Comparison of ENCODE assay signal across 20 mouse cellular contexts in the genomic region with DNA sequence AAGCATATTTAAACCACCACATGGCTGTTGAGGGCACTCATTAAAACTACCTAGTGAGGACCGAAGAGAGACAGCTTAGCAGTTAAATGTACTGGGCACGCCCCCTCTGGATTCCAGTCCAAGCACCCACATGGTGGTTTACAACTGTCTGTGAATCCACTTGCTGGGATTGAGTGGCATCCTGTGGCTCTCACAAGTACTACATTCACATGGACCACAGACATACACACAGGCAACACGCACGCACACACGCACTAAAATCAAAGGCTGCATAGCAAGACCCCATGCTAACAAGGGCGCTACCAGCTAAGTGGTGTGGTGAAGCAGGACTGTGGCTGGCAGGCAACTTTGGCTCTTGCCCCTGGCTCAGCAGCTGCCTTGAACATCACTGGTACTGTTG.
"Had no signal": no experiment of that assay in that cellular context is flagged by ENCODE, and none has a peak within 500 bp of the region (broad histone marks: within the 10 kb centered on the region; RNA-seq: fewer than 3 reads in every experiment).

No protein-coding gene starts in this region.

- H3K9me3 ChIP-seq: liver, embryonic 13.5 days; liver, embryonic 15.5 days; midbrain, embryonic 10.5 days; midbrain, embryonic 13.5 days; neural tube, embryonic 13.5 days; neural tube, embryonic 15.5 days had no signal

- DNase-seq: liver, embryonic 13.5 days; lung, adult 18-20 months; lung, embryonic 14.5 days; lung, postnatal 10 days; lung, postnatal 4 days; retina, postnatal 1 day; right cerebral cortex, adult 18-20 months; right cerebral cortex, postnatal 25 days; right cerebral cortex, postnatal 4 days; spleen, adult 18-20 months; thymus, adult 18-20 months; thymus, postnatal 14 days; thymus, postnatal 36 days had no signal

- H3K4me3 ChIP-seq: liver, embryonic 13.5 days; liver, embryonic 15.5 days; midbrain, embryonic 10.5 days; midbrain, embryonic 13.5 days; myocyte; neural tube, embryonic 13.5 days; neural tube, embryonic 15.5 days had no signal

- H3K27me3 ChIP-seq: liver, embryonic 13.5 days; liver, embryonic 15.5 days; midbrain, embryonic 13.5 days; neural tube, embryonic 13.5 days; neural tube, embryonic 15.5 days had no signal

- H3K27ac ChIP-seq: liver, embryonic 13.5 days; liver, embryonic 15.5 days; midbrain, embryonic 10.5 days; midbrain, embryonic 13.5 days; neural tube, embryonic 13.5 days; neural tube, embryonic 15.5 days had no signal

- ATAC-seq: midbrain, embryonic 13.5 days; midbrain, embryonic 16.5 days had no signal

- H3K9ac ChIP-seq: liver, embryonic 13.5 days; liver, embryonic 15.5 days; lung, embryonic 14.5 days; midbrain, embryonic 13.5 days; neural tube, embryonic 13.5 days; neural tube, embryonic 15.5 days had no signal

- H3K4me1 ChIP-seq: midbrain, embryonic 13.5 days; neural tube, embryonic 13.5 days had no signal

- H3K36me3 ChIP-seq: liver, embryonic 13.5 days; liver, embryonic 15.5 days; midbrain, embryonic 10.5 days; midbrain, embryonic 13.5 days; neural tube, embryonic 13.5 days; neural tube, embryonic 15.5 days had no signal

- H3K4me2 ChIP-seq: liver, embryonic 13.5 days; liver, embryonic 15.5 days; lung, embryonic 14.5 days; midbrain, embryonic 13.5 days; neural tube, embryonic 13.5 days; neural tube, embryonic 15.5 days had no signal
